Mouse (Mus musculus): ENCODE results near the gene Ankrd10. TPM values are rescaled to one million over a fixed set of nuclear protein-coding genes. Genes with fewer than 3 reads are reported as not detected.
"Not testable (repeated sequence)": the region's sequence is repeated elsewhere in the genome, so short reads cannot be mapped to it uniquely, and the experiment has no call there.

The Ankrd10 gene
- 12.1 and 13.0 TPM in 2 replicates for polyA plus RNA-seq (2015; fragmentation: Nextera tagmentation; extraction: Ambion mirVana)

DNA sequence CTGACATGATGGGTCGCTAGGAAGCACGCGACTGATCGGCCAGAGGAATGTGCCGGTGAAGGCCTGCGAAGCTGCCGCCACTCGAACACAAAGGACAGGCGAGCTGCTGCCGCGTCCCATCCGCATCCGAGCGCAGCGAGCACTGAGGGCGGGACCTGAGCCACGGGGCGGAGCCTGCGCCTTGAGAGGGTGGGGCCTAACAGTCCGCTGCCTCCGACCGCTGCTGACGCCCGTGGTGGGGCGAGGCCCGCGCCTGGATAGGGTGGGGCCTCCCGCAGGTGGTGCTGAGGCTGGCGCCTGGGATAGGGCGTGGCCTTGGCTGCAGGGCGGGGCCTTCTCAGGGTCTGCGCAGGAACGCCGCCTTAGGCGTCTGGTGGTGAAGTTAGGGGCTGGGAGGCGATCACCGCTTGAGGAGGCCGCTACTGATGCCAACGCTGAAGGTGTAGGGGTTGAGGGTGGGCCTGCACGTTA lies at the start of gene Ankrd10:
Gene Ankrd10 (minus strand): TSS at position 147 of the 471 bp plus-strand sequence.
- ATAC-seq: peak; percentile 92
- peak; percentile 98 for DNase-seq
- no peak; the same call in 1 of the 2 replicates for TF ChIP-seq CTCF (IDR thresholded peaks at IDR 0.05; ENCODE audit: low read depth)
- no peak for TF ChIP-seq EP300 (IDR thresholded peaks at IDR 0.05; ENCODE audit: low read depth)
- Histone ChIP-seq H3K27me3 (ENCODE audit: insufficient read depth, low read length) (no peaks in the 10 kb centered on the region), H3K9ac (replicated peaks) (peak within 1 kb of the TSS; percentile 85), H3K4me3 (ENCODE audit: low read depth, low read length) (peak within 1 kb of the TSS; percentile 97), H3K9me3 (ENCODE audit: low read length) (no peaks in the 10 kb centered on the region), H3K4me2 (ENCODE audit: low read depth, low read length) (peak within 1 kb of the TSS; percentile 97), H3K36me3 (replicated peaks; ENCODE audit: insufficient read depth, low read length) (peaks cover 9% of the 10 kb centered on the region), H3K4me1 (ENCODE audit: insufficient read depth) (peaks cover 26% of the 10 kb centered on the region), H3K27ac (ENCODE audit: low read depth) (peak within 1 kb of the TSS; percentile 96)
- 3% methylated on average over 40 of the region's 40 CpGs for WGBS (ENCODE audit: insufficient replicate concordance)

DNA sequence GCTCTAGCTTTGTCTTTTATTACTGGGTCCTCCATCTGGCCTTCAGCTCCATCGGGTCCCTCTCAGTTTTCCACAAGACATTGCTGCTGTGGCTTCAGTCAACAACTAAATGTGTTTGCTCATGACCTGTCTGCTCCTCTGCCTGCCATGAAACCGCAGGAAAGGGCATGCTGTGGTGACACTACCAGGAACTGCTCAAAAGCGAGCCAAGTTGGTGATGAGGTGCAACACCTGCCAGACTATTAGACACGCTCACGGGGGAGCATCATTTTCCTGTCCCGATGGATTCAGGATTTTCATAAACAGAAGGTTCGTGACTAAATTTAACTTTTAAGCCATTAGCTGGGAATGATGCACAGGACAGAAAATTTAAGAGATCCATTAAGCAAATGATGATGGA lies 49.0 kb upstream of the Ankrd10 start:
- ATAC-seq: no peak
- Histone ChIP-seq H3K4me1 (ENCODE audit: insufficient read depth) (no peaks in the 10 kb centered on the region), H3K9ac (replicated peaks) (no peak overlapping the region), H3K4me3 (ENCODE audit: low read depth, low read length) (no peak overlapping the region), H3K27ac (ENCODE audit: low read depth) (no peak overlapping the region), H3K36me3 (replicated peaks; ENCODE audit: insufficient read depth, low read length) (no peaks in the 10 kb centered on the region), H3K4me2 (ENCODE audit: low read depth, low read length) (no peak overlapping the region), H3K27me3 (ENCODE audit: insufficient read depth, low read length) (no peaks in the 10 kb centered on the region), H3K9me3 (ENCODE audit: low read length) (peaks cover 9% of the 10 kb centered on the region; the same call in 1 of the 2 replicates)
- no peak for TF ChIP-seq EP300 (IDR thresholded peaks at IDR 0.05; ENCODE audit: low read depth)
- no peak for TF ChIP-seq CTCF (IDR thresholded peaks at IDR 0.05; ENCODE audit: low read depth)
- 74% methylated on average over 7 of the region's 7 CpGs for WGBS (ENCODE audit: insufficient replicate concordance)
- DNase-seq: no peak

GRCm38 (mm10) chr8:11668308-11668707 lies 32.8 kb upstream of the Ankrd10 start:
- 52% methylated on average over 2 of the region's 2 CpGs for WGBS (ENCODE audit: insufficient replicate concordance)
- ATAC-seq (no peak), DNase-seq (no peak)
- TF ChIP-seq CTCF (IDR thresholded peaks at IDR 0.05; ENCODE audit: low read depth) (no peak), EP300 (IDR thresholded peaks at IDR 0.05; ENCODE audit: low read depth) (no peak)
- no peak overlapping the region for H3K9ac ChIP-seq (replicated peaks)
- H3K27me3 ChIP-seq (ENCODE audit: insufficient read depth, low read length): no peaks in the 10 kb centered on the region
- no peaks in the 10 kb centered on the region for H3K4me1 ChIP-seq (ENCODE audit: insufficient read depth)
- no peaks in the 10 kb centered on the region for H3K9me3 ChIP-seq (ENCODE audit: low read length)
- no peak overlapping the region for H3K27ac ChIP-seq (ENCODE audit: low read depth)
- H3K4me2 ChIP-seq (ENCODE audit: low read depth, low read length): no peak overlapping the region
- no peaks in the 10 kb centered on the region for H3K36me3 ChIP-seq (replicated peaks; ENCODE audit: insufficient read depth, low read length)
- H3K4me3 ChIP-seq (ENCODE audit: low read depth, low read length): no peak overlapping the region

DNA sequence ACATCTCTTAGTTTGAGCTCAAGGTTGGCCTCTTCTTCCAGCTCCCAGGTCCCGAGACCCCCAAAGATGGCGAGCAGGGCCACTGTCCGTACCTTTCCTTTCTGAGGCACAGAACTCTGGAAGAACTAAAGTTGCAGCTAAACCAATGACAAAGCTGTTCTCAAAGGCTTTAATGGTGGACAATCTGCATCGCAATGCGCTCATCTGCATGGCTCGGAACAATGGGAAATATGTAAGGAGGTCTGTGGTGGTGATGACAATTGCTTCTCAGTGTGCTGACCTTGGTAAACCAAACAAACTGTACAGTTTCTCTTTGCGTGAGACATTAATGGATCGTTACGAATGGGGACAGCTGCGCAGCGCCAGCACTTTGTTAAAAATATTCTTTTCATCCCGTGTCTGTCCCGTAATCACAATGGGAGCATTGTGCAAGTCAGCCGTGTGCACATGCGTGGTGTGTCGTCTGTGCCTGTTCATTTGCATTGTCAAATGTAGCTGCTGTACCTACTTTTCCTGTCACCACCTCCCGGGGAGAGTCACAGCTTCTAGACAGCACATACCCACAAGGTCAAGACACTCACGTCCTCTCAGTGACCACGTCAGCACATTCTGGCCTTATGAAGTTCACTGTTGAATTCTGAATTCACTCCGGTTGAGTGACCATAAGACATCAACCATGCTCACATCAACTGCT lies 30.6 kb upstream of the Ankrd10 start:
- WGBS (ENCODE audit: insufficient replicate concordance): 82% methylated on average over 20 of the region's 20 CpGs
- not testable (repeated sequence) for ATAC-seq; DNase-seq; H3K9ac ChIP-seq (replicated peaks); H3K4me1 ChIP-seq (ENCODE audit: insufficient read depth); H3K27ac ChIP-seq (ENCODE audit: low read depth); H3K4me3 ChIP-seq (ENCODE audit: low read depth, low read length); H3K4me2 ChIP-seq (ENCODE audit: low read depth, low read length); H3K36me3 ChIP-seq (replicated peaks; ENCODE audit: insufficient read depth, low read length); H3K9me3 ChIP-seq (ENCODE audit: low read length); H3K27me3 ChIP-seq (ENCODE audit: insufficient read depth, low read length)

GRCm38 (mm10) chr8:11661969-11662368 lies 26.4 kb upstream of the Ankrd10 start:
- no peak overlapping the region for H3K4me3 ChIP-seq (ENCODE audit: low read depth, low read length)
- DNase-seq (no peak), ATAC-seq (no peak)
- no peak overlapping the region for H3K27ac ChIP-seq (ENCODE audit: low read depth)
- WGBS (ENCODE audit: insufficient replicate concordance): 62% methylated on average over 3 of the region's 3 CpGs
- H3K9ac ChIP-seq (replicated peaks): no peak overlapping the region
- H3K27me3 ChIP-seq (ENCODE audit: insufficient read depth, low read length): no peaks in the 10 kb centered on the region
- TF ChIP-seq CTCF (IDR thresholded peaks at IDR 0.05; ENCODE audit: low read depth) (no peak), EP300 (IDR thresholded peaks at IDR 0.05; ENCODE audit: low read depth) (no peak)
- no peak overlapping the region for H3K4me2 ChIP-seq (ENCODE audit: low read depth, low read length)
- H3K36me3 ChIP-seq (replicated peaks; ENCODE audit: insufficient read depth, low read length): no peaks in the 10 kb centered on the region
- no peaks in the 10 kb centered on the region for H3K9me3 ChIP-seq (ENCODE audit: low read length)
- no peaks in the 10 kb centered on the region for H3K4me1 ChIP-seq (ENCODE audit: insufficient read depth)

GRCm38 (mm10) chr8:11650021-11650420 lies 14.5 kb upstream of the Ankrd10 start:
- ATAC-seq: no peak

More at GRCm38 (mm10) chr8:11650021-11650420, 14.5 kb upstream of the Ankrd10 start:
- Histone ChIP-seq H3K27me3 (ENCODE audit: insufficient read depth, low read length) (no peaks in the 10 kb centered on the region), H3K9ac (replicated peaks) (no peak overlapping the region), H3K27ac (ENCODE audit: low read depth) (no peak overlapping the region), H3K4me2 (ENCODE audit: low read depth, low read length) (no peak overlapping the region), H3K36me3 (replicated peaks; ENCODE audit: insufficient read depth, low read length) (no peaks in the 10 kb centered on the region), H3K4me3 (ENCODE audit: low read depth, low read length) (no peak overlapping the region), H3K9me3 (ENCODE audit: low read length) (no peaks in the 10 kb centered on the region), H3K4me1 (ENCODE audit: insufficient read depth) (no peaks in the 10 kb centered on the region)
- TF ChIP-seq CTCF (IDR thresholded peaks at IDR 0.05; ENCODE audit: low read depth) (no peak), EP300 (IDR thresholded peaks at IDR 0.05; ENCODE audit: low read depth) (no peak)
- WGBS (ENCODE audit: insufficient replicate concordance): 76% methylated on average over 5 of the region's 5 CpGs
- no peak for DNase-seq

All from liver, postnatal 0 days (tissue).